Mouse (Mus musculus): Measurements from ENCODE around the gene Olfr1385.
"Not testable (repeated sequence)": the region's sequence is repeated elsewhere in the genome, so short reads cannot be mapped to it uniquely, and the experiment has no call there.

Gene Olfr1385

DNA sequence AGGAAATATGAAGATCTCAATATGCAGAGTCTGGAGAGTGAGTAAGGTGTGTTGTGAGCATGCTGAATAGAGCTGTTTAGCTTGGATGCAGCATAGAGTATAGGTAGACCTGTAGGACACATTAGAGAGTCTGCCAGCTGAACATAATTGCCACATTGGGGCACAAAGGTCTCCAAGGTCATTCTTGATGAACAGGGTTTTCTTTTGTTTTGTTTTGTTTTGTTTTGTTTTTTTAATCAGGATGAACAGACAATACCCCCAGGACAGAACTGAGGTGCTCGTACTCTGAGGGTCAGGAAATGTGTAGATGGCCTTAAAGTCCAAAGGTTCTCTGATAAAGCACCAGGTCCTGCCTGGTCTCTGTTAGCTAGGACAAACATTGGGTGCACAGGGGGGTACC, at the start of gene Olfr1385:
TSS of gene Olfr1385 (plus strand) at position 301 of the 400 bp plus-strand sequence.
- not testable (repeated sequence) for DNase-seq (ENCODE audit: low read depth, low spot score)

DNA sequence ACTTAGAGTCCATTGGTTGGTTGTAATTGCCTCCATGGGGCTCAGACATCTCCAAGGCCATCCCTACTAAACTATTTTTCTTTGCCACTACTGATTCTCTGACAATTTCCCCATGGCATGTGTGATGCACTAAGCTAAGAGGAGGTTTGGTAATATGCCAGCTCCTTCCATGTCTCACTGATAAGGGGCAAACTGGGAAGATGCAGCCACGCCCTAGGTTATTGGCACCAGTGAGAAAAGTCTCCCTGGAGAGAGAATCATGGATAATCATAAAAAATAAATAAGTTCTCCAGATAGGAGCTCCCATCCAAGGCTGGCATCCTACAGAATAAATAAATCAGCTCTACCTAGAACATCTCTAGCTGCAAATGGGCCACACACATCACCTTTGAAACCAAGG, 33.8 kb upstream of the Olfr1385 start, which contains the start of gene Olfr1387:
TSS of gene Olfr1387 (plus strand) at position 301 of the 400 bp plus-strand sequence.
- no peak for DNase-seq (ENCODE audit: low read depth, low spot score)

DNA sequence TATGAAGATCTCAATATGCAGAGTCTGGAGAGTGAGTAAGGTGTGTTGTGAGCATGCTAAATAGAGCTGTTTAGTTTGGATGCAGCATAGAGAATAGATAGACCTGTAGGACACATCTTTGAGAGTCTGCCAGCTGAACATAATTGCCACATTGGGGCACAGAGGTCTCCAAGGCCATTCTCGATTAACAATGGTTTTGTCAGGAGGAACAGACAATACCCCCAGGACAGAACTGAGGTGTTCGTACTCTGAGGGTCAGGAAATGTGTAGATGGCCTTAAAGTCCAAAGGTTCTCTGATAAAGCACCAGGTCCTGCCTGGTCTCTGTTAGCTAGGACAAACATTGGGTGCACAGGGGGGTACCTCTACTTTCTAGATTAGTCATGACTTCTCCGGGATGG, 24.1 kb upstream of the Olfr1385 start, which contains the start of gene Olfr1386:
TSS of gene Olfr1386 (plus strand) at position 301 of the 400 bp plus-strand sequence.
- not testable (repeated sequence) for DNase-seq (ENCODE audit: low read depth, low spot score)

DNA sequence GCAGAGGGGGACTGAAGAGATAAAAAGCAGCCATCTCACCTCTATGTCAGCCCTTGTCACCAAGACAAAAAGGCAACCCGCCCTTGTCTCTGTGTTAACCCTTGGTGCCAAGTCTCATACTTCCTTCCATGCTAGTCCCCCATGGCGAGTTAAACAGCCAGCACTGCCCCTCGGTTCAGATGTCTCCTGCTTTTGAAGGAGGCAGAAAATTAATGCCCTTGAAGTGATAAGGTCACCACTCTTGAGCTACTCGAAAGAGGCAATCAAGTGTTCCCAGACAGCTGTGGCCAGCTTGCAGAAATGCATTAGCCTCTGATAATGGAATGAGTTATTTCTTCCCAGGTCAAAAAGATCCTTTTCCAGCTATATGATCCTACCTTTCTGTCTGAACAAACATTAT, 2.9 kb upstream of the Olfr1385 start:
- no peak for DNase-seq (ENCODE audit: low read depth, low spot score)

DNA sequence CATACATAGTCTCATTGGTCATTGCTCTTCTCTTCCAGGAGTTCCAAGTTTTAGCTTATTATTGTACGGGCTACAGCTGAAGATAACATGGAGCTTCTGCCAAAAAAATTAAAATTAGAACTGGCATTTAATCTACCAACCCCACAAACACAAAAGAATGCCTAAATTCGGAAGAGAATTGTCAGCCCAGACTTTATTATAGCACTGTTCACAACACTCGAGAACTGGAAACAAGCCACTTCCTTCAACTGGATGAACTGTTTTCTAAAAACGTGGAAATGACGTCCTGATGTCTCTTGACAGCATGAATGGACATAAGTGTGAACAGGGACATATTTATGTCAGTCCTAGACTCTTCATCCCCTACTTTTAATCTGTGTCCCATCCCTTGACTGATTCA, 29.2 kb downstream of the Olfr1385 start:
- no peak for DNase-seq (ENCODE audit: low read depth, low spot score)

DNA sequence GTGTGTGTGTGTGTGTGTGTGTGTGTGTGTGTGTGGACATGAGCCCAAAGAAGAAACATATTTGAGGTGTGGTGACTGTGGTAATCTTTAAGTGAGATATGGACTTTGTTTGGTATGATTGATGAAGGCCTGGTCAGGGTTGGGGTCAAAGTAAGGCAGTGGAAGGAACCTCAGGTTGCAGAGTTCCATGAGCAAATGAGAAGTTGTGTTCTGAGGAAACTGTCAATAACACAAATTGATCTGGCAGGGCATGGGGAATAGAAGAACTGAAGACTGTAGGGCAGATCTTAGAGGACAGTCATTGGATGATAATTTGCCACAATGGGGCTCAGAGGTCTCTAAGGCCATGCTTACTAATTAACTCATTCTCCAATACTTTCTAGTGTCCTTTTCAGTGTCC, 30.5 kb downstream of the Olfr1385 start, which contains the start of gene Olfr1383:
TSS of gene Olfr1383 (plus strand) at position 301 of the 400 bp plus-strand sequence.
- no peak for DNase-seq (ENCODE audit: low read depth, low spot score)

DNA sequence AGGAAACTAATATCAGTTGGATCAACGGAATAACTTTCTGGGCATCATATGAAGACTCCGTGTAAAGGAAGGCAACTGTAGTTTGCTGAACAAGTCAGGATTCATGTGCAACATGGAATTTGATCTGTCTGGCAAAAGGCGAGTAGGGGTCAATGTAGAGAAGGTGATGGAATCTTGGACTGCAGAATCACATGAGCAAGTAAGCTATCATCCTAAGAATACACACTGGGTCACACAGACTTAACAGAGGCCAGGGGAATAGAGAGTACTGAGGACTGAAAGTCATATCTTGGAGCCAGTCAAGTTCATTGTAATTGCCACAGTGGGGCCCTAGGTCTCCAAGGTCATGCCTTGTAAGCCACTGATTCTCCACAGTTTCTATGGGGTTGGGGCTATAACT, 39.1 kb downstream of the Olfr1385 start, which contains the start of gene Olfr1382:
TSS of gene Olfr1382 (plus strand) at position 301 of the 400 bp plus-strand sequence.
- no peak for DNase-seq (ENCODE audit: low read depth, low spot score)

DNA sequence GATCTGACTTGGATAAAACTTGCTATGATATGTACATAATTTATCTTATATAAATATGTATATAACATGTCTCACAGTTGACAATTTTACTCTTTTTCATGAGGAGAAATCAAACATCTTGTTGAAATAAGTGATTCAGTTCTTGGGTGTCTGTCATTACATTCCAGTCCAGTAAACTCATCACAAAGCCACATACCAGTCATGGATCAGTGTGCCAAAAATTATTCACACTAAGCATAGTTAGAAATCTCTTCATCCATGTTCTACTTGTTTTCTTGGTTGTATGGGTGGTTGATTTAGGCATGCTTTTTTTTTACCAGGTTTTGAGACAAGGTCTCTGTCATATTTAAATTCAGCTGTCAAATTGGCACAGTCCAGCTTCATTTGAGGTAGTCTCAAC, 43.9 kb downstream of the Olfr1385 start:
- no peak for DNase-seq (ENCODE audit: low read depth, low spot score)

DNA sequence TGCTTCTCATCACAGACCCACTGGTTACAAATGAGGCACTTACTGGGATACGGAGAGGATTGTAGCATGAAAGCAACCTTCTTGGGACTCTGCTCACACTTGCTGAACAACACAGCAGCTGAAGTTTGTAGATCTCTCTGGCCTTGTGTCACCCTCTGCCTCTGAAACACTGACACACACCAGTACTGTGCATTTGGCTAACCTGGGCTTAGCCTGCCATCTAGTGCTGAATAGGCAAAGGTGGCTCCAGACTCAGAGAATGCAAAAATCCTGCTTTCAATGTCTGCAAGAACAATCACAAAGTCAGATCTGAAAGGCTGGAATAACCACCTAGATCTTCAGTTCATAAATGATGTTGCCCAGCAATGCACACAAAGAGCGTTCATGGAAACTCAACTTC, 47.8 kb downstream of the Olfr1385 start:
- DNase-seq (ENCODE audit: low read depth, low spot score), result not testable (repeated sequence)

DNA sequence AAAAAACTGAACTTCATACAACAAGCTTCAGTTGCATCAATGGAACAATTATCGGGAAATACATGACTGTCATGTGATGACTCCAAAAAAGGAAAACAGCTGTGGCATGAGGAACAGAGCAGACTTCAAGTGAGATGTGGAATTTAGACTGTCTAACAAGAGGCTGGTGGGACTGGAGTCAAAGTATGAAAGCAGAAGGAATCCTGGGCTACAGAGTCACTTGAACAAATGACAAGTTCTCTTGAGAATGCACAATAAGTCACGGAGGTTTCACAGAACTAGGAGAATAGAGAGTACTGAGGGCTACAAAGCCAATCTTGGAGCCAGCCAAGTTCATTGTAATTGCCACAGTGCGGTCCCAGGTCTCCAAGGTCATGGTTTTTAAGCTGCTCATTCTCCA, 54.3 kb downstream of the Olfr1385 start, which contains the start of gene Olfr1381:
TSS of gene Olfr1381 (plus strand) at position 301 of the 400 bp plus-strand sequence.
- DNase-seq (ENCODE audit: low read depth, low spot score), result not testable (repeated sequence)
